10 mouse cellular contexts compared by ENCODE assay signal in genomic region chr5:38580703-38581102, GRCm38 (mm10). TPM values are rescaled to one million over a fixed set of nuclear protein-coding genes. Genes with fewer than 3 reads are reported as not detected.
DNase-seq lines count a peak whose midpoint lies in the region; ATAC-seq and TF ChIP-seq lines count a peak whose summit lies in the region.
"Had no signal": no experiment of that assay in that cellular context is flagged by ENCODE, and none has a peak within 500 bp of the region (broad histone marks: within the 10 kb centered on the region; RNA-seq: fewer than 3 reads in every experiment).

No protein-coding gene starts in this region.

- no peaks in the 10 kb centered on the region for H3K9me3 ChIP-seq in kidney, embryonic 15.5 days (replicated peaks)
- H3K9me3 ChIP-seq in CH12.LX (replicated peaks; ENCODE audit: low read length): no peaks in the 10 kb centered on the region
- no peaks in the 10 kb centered on the region for H3K9me3 ChIP-seq in forebrain, postnatal 0 days (ENCODE audit: low read length)
- H3K9me3 ChIP-seq in neural tube, embryonic 13.5 days: no peaks in the 10 kb centered on the region
- H3K9me3 ChIP-seq: embryonic facial prominence, embryonic 12.5 days; liver, embryonic 13.5 days had no signal

- no peak for TF ChIP-seq EP300 in CH12.LX (IDR thresholded peaks at IDR 0.05; ENCODE audit: low read length)

- intact Hi-C loops in left cerebral cortex, postnatal 4 days (cut with DNase I): loop anchor here (5.0 kb wide), 1 partner anchor 42 kb away; no protein-coding TSS in a partner anchor

- WGBS in kidney, adult 2 months: 21% methylated on average over 6 of the region's 6 CpGs
- 26% methylated on average over 6 of the region's 6 CpGs for WGBS in kidney, embryonic 15.5 days
- WGBS in forebrain, postnatal 0 days: 33% methylated on average over 6 of the region's 6 CpGs
- WGBS in neural tube, embryonic 13.5 days: 23% methylated on average over 6 of the region's 6 CpGs

- no peak overlapping the region for H3K4me3 ChIP-seq in kidney, adult 2 months (ENCODE audit: insufficient read depth, low read depth, low read length)
- no peak overlapping the region for H3K4me3 ChIP-seq in kidney, embryonic 15.5 days (replicated peaks)
- H3K4me3 ChIP-seq in CH12.LX (replicated peaks in 1 of 3; ENCODE audit: low read depth in 2 of 3, low read length in 2 of 3, poor library complexity in 1 of 3): no peak overlapping the region
- no peak overlapping the region for H3K4me3 ChIP-seq in forebrain, postnatal 0 days (ENCODE audit: low read depth, low read length)
- no peak overlapping the region for H3K4me3 ChIP-seq in neural tube, embryonic 13.5 days
- H3K4me3 ChIP-seq: embryonic facial prominence, embryonic 12.5 days; liver, embryonic 13.5 days had no signal

- no peak for ATAC-seq in kidney, embryonic 15.5 days (replicated peaks; ENCODE audit: low FRiP score)
- peak; percentile 72 for ATAC-seq in forebrain, postnatal 0 days
- ATAC-seq in neural tube, embryonic 13.5 days (ENCODE audit: low read depth): peak; percentile 53; the same call in 1 of the 2 replicates

- TF ChIP-seq POLR2A in kidney, adult 2 months (IDR thresholded peaks at IDR 0.05; ENCODE audit: low read depth, low read length): no peak
- no peak for TF ChIP-seq POLR2A in CH12.LX (IDR thresholded peaks at IDR 0.05; ENCODE audit: low read depth, low read length)

- TF ChIP-seq CTCF in kidney, adult 2 months (conservative IDR thresholded peaks at IDR 0.05; ENCODE audit: insufficient read depth, insufficient read length, low read depth, low read length): peak; percentile 81
- TF ChIP-seq CTCF in CH12.LX (conservative IDR thresholded peaks at IDR 0.05 in 1 of 2, IDR thresholded peaks at IDR 0.05 in 1 of 2; ENCODE audit: low read depth in 2 of 2, low read length in 2 of 2): peak; percentile 61 to 92
- peak; percentile 84 for TF ChIP-seq CTCF in forebrain, postnatal 0 days (IDR thresholded peaks at IDR 0.05; ENCODE audit: low read depth)

- no peaks in the 10 kb centered on the region for H3K79me2 ChIP-seq in CH12.LX (replicated peaks; ENCODE audit: control insufficient read depth, extremely low read depth, insufficient read depth, poor library complexity, severe bottlenecking)

- H3K9ac ChIP-seq in kidney, embryonic 15.5 days: no peak overlapping the region
- no peak overlapping the region for H3K9ac ChIP-seq in CH12.LX (ENCODE audit: insufficient read depth, low read depth)
- no peak overlapping the region for H3K9ac ChIP-seq in forebrain, postnatal 0 days
- H3K9ac ChIP-seq in neural tube, embryonic 13.5 days: no peak overlapping the region
- H3K9ac ChIP-seq: embryonic facial prominence, embryonic 12.5 days; liver, embryonic 13.5 days had no signal

- dilution Hi-C loops in CH12.LX (cut with MboI; ENCODE audit: extremely low pct_ligation_motif_present, extremely low pct_unique_long_range_greater_than_20kb, low sequenced_read_pairs): no loop called here

- H3K4me2 ChIP-seq in kidney, embryonic 15.5 days: no peak overlapping the region
- no peak overlapping the region for H3K4me2 ChIP-seq in CH12.LX (ENCODE audit: insufficient read depth, low read depth, poor library complexity, severe bottlenecking)
- H3K4me2 ChIP-seq in forebrain, postnatal 0 days (ENCODE audit: low read depth): no peak overlapping the region
- H3K4me2 ChIP-seq in neural tube, embryonic 13.5 days: no peak overlapping the region
- H3K4me2 ChIP-seq: embryonic facial prominence, embryonic 12.5 days; liver, embryonic 13.5 days had no signal

- in situ Hi-C loops in CH12.LX (cut with MboI; ENCODE audit: low pct_ligation_motif_present, low pct_unique_long_range_greater_than_20kb, low sequenced_read_pairs): no loop called here

- H3K27ac ChIP-seq in kidney, adult 2 months (ENCODE audit: insufficient read depth, low read depth, low read length): no peak overlapping the region
- H3K27ac ChIP-seq in kidney, embryonic 15.5 days: no peak overlapping the region
- H3K27ac ChIP-seq in CH12.LX (ENCODE audit: insufficient read depth, low read depth): no peak overlapping the region
- no peak overlapping the region for H3K27ac ChIP-seq in forebrain, postnatal 0 days (ENCODE audit: low read depth, low read length)
- H3K27ac ChIP-seq in neural tube, embryonic 13.5 days (replicated peaks): no peak overlapping the region
- H3K27ac ChIP-seq: embryonic facial prominence, embryonic 12.5 days; liver, embryonic 13.5 days had no signal

- no peaks in the 10 kb centered on the region for H3K4me1 ChIP-seq in kidney, adult 2 months (ENCODE audit: control insufficient read depth, insufficient read depth, low read length)
- H3K4me1 ChIP-seq in kidney, embryonic 15.5 days: no peaks in the 10 kb centered on the region
- H3K4me1 ChIP-seq in CH12.LX (ENCODE audit: control insufficient read depth in 1 of 2, insufficient read depth in 2 of 2): no peaks in the 10 kb centered on the region
- no peaks in the 10 kb centered on the region for H3K4me1 ChIP-seq in forebrain, postnatal 0 days (ENCODE audit: insufficient read depth)
- H3K4me1 ChIP-seq in neural tube, embryonic 13.5 days (replicated peaks): no peaks in the 10 kb centered on the region
- H3K4me1 ChIP-seq: embryonic facial prominence, embryonic 12.5 days; liver, embryonic 13.5 days had no signal

- DNase-seq in kidney, adult 2 months: peak; percentile 14
- peak; percentile 52 for DNase-seq in CH12.LX (ENCODE audit: extremely low read depth)
- peak; percentile 81 for DNase-seq in brain, adult 2 months (ENCODE audit: low read depth, low spot score)
- peak; percentile 57 for DNase-seq in forebrain, postnatal 0 days
- peak; percentile 19 for DNase-seq in left cerebral cortex, postnatal 4 days
- no peak for DNase-seq in layer of hippocampus, adult 9-10 months (ENCODE audit: low spot score)
- DNase-seq: liver, embryonic 13.5 days had no signal

- H3K36me3 ChIP-seq in kidney, adult 2 months (ENCODE audit: control insufficient read depth, insufficient read depth, low read length): no peaks in the 10 kb centered on the region
- H3K36me3 ChIP-seq in kidney, embryonic 15.5 days: no peaks in the 10 kb centered on the region
- H3K36me3 ChIP-seq in CH12.LX (replicated peaks in 1 of 2; ENCODE audit: control insufficient read depth in 1 of 2, insufficient read depth in 1 of 2, low read length in 1 of 2): no peaks in the 10 kb centered on the region
- H3K36me3 ChIP-seq in forebrain, postnatal 0 days (ENCODE audit: insufficient read depth): no peaks in the 10 kb centered on the region
- no peaks in the 10 kb centered on the region for H3K36me3 ChIP-seq in neural tube, embryonic 13.5 days
- H3K36me3 ChIP-seq: embryonic facial prominence, embryonic 12.5 days; liver, embryonic 13.5 days had no signal

- no peaks in the 10 kb centered on the region for H3K27me3 ChIP-seq in kidney, adult 2 months (replicated peaks; ENCODE audit: control insufficient read depth, insufficient read depth, low read length)
- H3K27me3 ChIP-seq in kidney, embryonic 15.5 days: no peaks in the 10 kb centered on the region
- no peaks in the 10 kb centered on the region for H3K27me3 ChIP-seq in CH12.LX (replicated peaks)
- no peaks in the 10 kb centered on the region for H3K27me3 ChIP-seq in forebrain, postnatal 0 days (ENCODE audit: insufficient read depth, low read length)
- no peaks in the 10 kb centered on the region for H3K27me3 ChIP-seq in neural tube, embryonic 13.5 days
- H3K27me3 ChIP-seq: embryonic facial prominence, embryonic 12.5 days; liver, embryonic 13.5 days had no signal

- peak; percentile 66 for TF ChIP-seq RAD21 in CH12.LX (IDR thresholded peaks at IDR 0.05; ENCODE audit: low read depth, low read length)

TF ChIP-seq in CH12.LX, 34 proteins besides CTCF, POLR2A, EP300 and RAD21:
- TF ChIP-seq ZKSCAN1 (IDR thresholded peaks at IDR 0.05; ENCODE audit: borderline replicate concordance, low read depth, low read length) (no peak), BHLHE40 (IDR thresholded peaks at IDR 0.05; ENCODE audit: low read depth, low read length) (0 out of 2 replicates have a peak, but pooled peaks have one; percentile 12), SMC3 (IDR thresholded peaks at IDR 0.05; ENCODE audit: low read depth, low read length) (peak; percentile 86), MAZ (IDR thresholded peaks at IDR 0.05; ENCODE audit: low read depth, low read length) (peak; percentile 53; the same call in 1 of the 2 replicates), NRF1 (IDR thresholded peaks at IDR 0.05; ENCODE audit: low read depth, low read length) (0 out of 2 replicates have a peak, but pooled peaks have one; percentile 13), IRF4 (IDR thresholded peaks at IDR 0.05; ENCODE audit: low read depth, low read length) (peak; percentile 45; the same call in 1 of the 2 replicates), MXI1 (IDR thresholded peaks at IDR 0.05; ENCODE audit: low read depth, low read length) (no peak), CHD2 (IDR thresholded peaks at IDR 0.05; ENCODE audit: low read length) (peak; percentile 85)

RNA-seq across cellular contexts. Expression of gene Wdr1, which starts 17.7 kb away (rescaled TPM):
- polyA plus RNA-seq in kidney, adult 2 months (2012; rRNA removed): 115 and 122 TPM in 2 replicates
- polyA plus RNA-seq in kidney, embryonic 15.5 days (2015; fragmentation: Nextera tagmentation; extraction: Ambion mirVana): 195 and 206 TPM in 2 replicates
- total RNA-seq in CH12.LX (2012; rRNA removed): 108 and 130 TPM in 2 replicates
- total RNA-seq in CH12.LX (2014; rRNA removed): 173 and 187 TPM in 2 replicates
- polyA plus RNA-seq in CH12.LX (2012; ENCODE audit: insufficient read length, low read depth): 137 and 142 TPM in 2 replicates
- total RNA-seq in forebrain, postnatal 0 days (2014; rRNA removed): 230 and 256 TPM in 2 replicates
- polyA plus RNA-seq in forebrain, postnatal 0 days (2015; fragmentation: Nextera tagmentation; extraction: Ambion mirVana): 156 and 192 TPM in 2 replicates
- total RNA-seq in left cerebral cortex, postnatal 4 days (2021): 100 to 1,000 TPM; 200 to 204 TPM
- 148 and 172 TPM in 2 replicates for polyA plus RNA-seq in neural tube, embryonic 13.5 days (2015; fragmentation: Nextera tagmentation; extraction: Ambion mirVana)
